Mouse (Mus musculus) thymus, adult 2 months (tissue): ENCODE measurements around the gene Chst5. TPM values are rescaled to one million over a fixed set of nuclear protein-coding genes. Genes with fewer than 3 reads are reported as not detected.
A peak's percentile ranks its signal among the peaks of the same experiment; 100 is the strongest.

Experiments
- DNase-seq: peaks from one replicate; pipeline ENCODE4 v3.0.0; 2021
- H3K27ac ChIP-seq: fragments of 200-500 bp; 2 replicates; pipeline ENCODE4 v1.5.1; 2012; ENCODE audit warnings: low read length, control low read depth; ENCODE audit not compliant: control insufficient read depth, insufficient read depth
- H3K27me3 ChIP-seq: fragments of 200-500 bp; 2 replicates; pipeline ENCODE4 v1.6.1; 2012; ENCODE audit warnings: mild to moderate bottlenecking, low read length, moderate library complexity, mixed read lengths; ENCODE audit not compliant: control insufficient read depth, insufficient read depth
- H3K36me3 ChIP-seq: fragments of 200-500 bp; 2 replicates; pipeline ENCODE4 v1.6.1; 2012; ENCODE audit warnings: mild to moderate bottlenecking, low read length, moderate library complexity; ENCODE audit not compliant: control insufficient read depth, insufficient read depth
- H3K4me1 ChIP-seq: fragments of 200-500 bp; replicated peaks from 2 replicates; pipeline ENCODE4 v1.6.1; 2012; ENCODE audit warnings: low read length; ENCODE audit not compliant: control insufficient read depth, insufficient read depth
- H3K4me3 ChIP-seq: fragments of 200-500 bp; 2 replicates; pipeline ENCODE4 v1.5.1; 2012; ENCODE audit warnings: mild to moderate bottlenecking, low read length, control low read depth, moderate library complexity; ENCODE audit not compliant: control insufficient read depth, insufficient read depth
- CTCF ChIP-seq: fragments of 200-500 bp; IDR thresholded peaks from 2 replicates; pipeline ENCODE4 v1.5.1; 2012; ENCODE audit warnings: mild to moderate bottlenecking, control low read depth, low read length, moderate library complexity, borderline replicate concordance; ENCODE audit not compliant: control insufficient read depth, poor library complexity, insufficient read depth; ENCODE audit errors: extremely low read depth
- POLR2A ChIP-seq: fragments of 200-500 bp; IDR thresholded peaks from 2 replicates; pipeline ENCODE4 v1.6.1; 2012; ENCODE audit warnings: mild to moderate bottlenecking, low read length, control low read depth, moderate library complexity; ENCODE audit not compliant: control insufficient read depth, poor library complexity, insufficient read depth; ENCODE audit errors: extremely low read depth
- WGBS: fragments of 180-500 bp; shearing (Covaris S2); methylation state at CpG from one replicate; pipeline ENCODE4 v1.1.7; 2018; 5-methylcytosine and 5-hydroxymethylcytosine counted together
- polyA plus RNA-seq: library from polyadenylated mRNA; depleted of rRNA; stranded (reverse); fragments of >200 nt; gene quantifications from 2 replicates; pipeline ENCODE4 v1.2.3, GENCODE M21; 2012; rRNA removed

Gene Chst5
- polyA plus RNA-seq: 0.75 and 0.83 TPM in 2 replicates

- no peaks in the 10 kb centered on the region for H3K36me3 ChIP-seq
- H3K4me3 ChIP-seq: no peak within 1 kb of the TSS
- H3K4me1 ChIP-seq: no peaks in the 10 kb centered on the region
- DNase-seq: no peak
- WGBS: 17% methylated on average over 47 of the region's 47 CpGs
- no peak within 1 kb of the TSS for H3K27ac ChIP-seq
- TF ChIP-seq POLR2A (no peak), CTCF (no peak)
- 0 out of 2 replicates have a peak, but pooled peaks cover 5% of the 10 kb centered on the region for H3K27me3 ChIP-seq
Measured at GRCm38 (mm10) chr8:111909621-111910450, at the start of gene Chst5. Gene Chst5 (minus strand): TSS chr8:111910447.

GRCm38 (mm10) chr8:111957231-111957630 is 47.0 kb upstream of the Chst5 start:
- Histone ChIP-seq H3K27me3 (no peaks in the 10 kb centered on the region), H3K4me3 (no peak overlapping the region), H3K36me3 (peaks cover 9% of the 10 kb centered on the region; the same call in 1 of the 2 replicates), H3K4me1 (peaks cover 13% of the 10 kb centered on the region), H3K27ac (no peak overlapping the region)
- DNase-seq: no peak
- 92% methylated on average over 2 of the region's 2 CpGs for WGBS
- no peak for TF ChIP-seq CTCF
- TF ChIP-seq POLR2A: no peak

GRCm38 (mm10) chr8:111955879-111956278 is 45.6 kb upstream of the Chst5 start:
- Histone ChIP-seq H3K36me3 (peaks cover 12% of the 10 kb centered on the region), H3K27me3 (no peaks in the 10 kb centered on the region), H3K27ac (no peak overlapping the region), H3K4me1 (peaks cover 13% of the 10 kb centered on the region), H3K4me3 (no peak overlapping the region)
- no peak for TF ChIP-seq CTCF
- TF ChIP-seq POLR2A: no peak
- DNase-seq: no peak
- WGBS: 3% methylated on average over 5 of the region's 5 CpGs

GRCm38 (mm10) chr8:111954844-111955594 is 44.8 kb upstream of the Chst5 start:
- DNase-seq: no peak
- H3K4me1 ChIP-seq: peaks cover 13% of the 10 kb centered on the region
- WGBS: 4% methylated on average over 4 of the region's 4 CpGs
- TF ChIP-seq CTCF (no peak), POLR2A (no peak)
- no peak overlapping the region for H3K4me3 ChIP-seq
- H3K27me3 ChIP-seq: no peaks in the 10 kb centered on the region
- H3K27ac ChIP-seq: peak overlapping the region; percentile 46
- peaks cover 12% of the 10 kb centered on the region for H3K36me3 ChIP-seq

- Histone ChIP-seq H3K4me1 (peaks cover 13% of the 10 kb centered on the region), H3K27ac (no peak overlapping the region), H3K36me3 (peaks cover 24% of the 10 kb centered on the region), H3K4me3 (no peak overlapping the region), H3K27me3 (no peaks in the 10 kb centered on the region)
- no peak for DNase-seq
- TF ChIP-seq CTCF: no peak
- no peak for TF ChIP-seq POLR2A
- WGBS: 96% methylated on average over 5 of the region's 5 CpGs
Measured at GRCm38 (mm10) chr8:111951936-111952335, 41.7 kb upstream of the Chst5 start.

- no peaks in the 10 kb centered on the region for H3K27me3 ChIP-seq
- peaks cover 26% of the 10 kb centered on the region for H3K36me3 ChIP-seq
- 97% methylated on average over 7 of the region's 7 CpGs for WGBS
- DNase-seq: no peak
- TF ChIP-seq POLR2A (no peak), CTCF (no peak)
- H3K4me1 ChIP-seq: peaks cover 13% of the 10 kb centered on the region
- H3K4me3 ChIP-seq: no peak overlapping the region
- no peak overlapping the region for H3K27ac ChIP-seq
Measured at GRCm38 (mm10) chr8:111951317-111951716, 41.1 kb upstream of the Chst5 start.
